Mouse (Mus musculus) regulatory T cell (primary cell): ENCODE data around the gene Grin2c.

Experiments
- in situ Hi-C: fragments of 300-600 bp; cut with MboI, MseI; formaldehyde crosslinking; loops from one replicate; pipeline ENCODE4 v1.15.1; 2025; ENCODE audit warnings: high pct_unique_total_duplicates

The Grin2c gene

GRCm38 (mm10) chr11:115208776-115209732 lies 58.0 kb downstream of the Grin2c start:
- in situ Hi-C loops: loop anchor here (5.0 kb wide), 2 partner anchors 63 to 148 kb away; no protein-coding TSS in a partner anchor

- in situ Hi-C loops: loop anchor here (5.0 kb wide), 2 partner anchors 64 to 149 kb away; no protein-coding TSS in a partner anchor
These were observed 58.9 kb downstream of the Grin2c start for GRCm38 (mm10) chr11:115208126-115208525.

- in situ Hi-C loops: no loop called here
These were observed 64.3 kb downstream of the Grin2c start for GRCm38 (mm10) chr11:115202756-115203155.

GRCm38 (mm10) chr11:115202316-115202715 lies 64.7 kb downstream of the Grin2c start:
- in situ Hi-C loops: no loop called here

- in situ Hi-C loops: no loop called here
These were observed 66.5 kb downstream of the Grin2c start for GRCm38 (mm10) chr11:115200520-115200919.
